Mouse (Mus musculus) CH12F3 (cell line): Measurements from ENCODE around the gene Arhgdib.

Experiments
- in situ Hi-C: fragments of 300-500 bp; cut with MboI; formaldehyde crosslinking; loops from 2 replicates; pipeline ENCODE4 v1.14.3; 2020; ENCODE audit warnings: low sequenced_read_pairs

Gene Arhgdib

DNA sequence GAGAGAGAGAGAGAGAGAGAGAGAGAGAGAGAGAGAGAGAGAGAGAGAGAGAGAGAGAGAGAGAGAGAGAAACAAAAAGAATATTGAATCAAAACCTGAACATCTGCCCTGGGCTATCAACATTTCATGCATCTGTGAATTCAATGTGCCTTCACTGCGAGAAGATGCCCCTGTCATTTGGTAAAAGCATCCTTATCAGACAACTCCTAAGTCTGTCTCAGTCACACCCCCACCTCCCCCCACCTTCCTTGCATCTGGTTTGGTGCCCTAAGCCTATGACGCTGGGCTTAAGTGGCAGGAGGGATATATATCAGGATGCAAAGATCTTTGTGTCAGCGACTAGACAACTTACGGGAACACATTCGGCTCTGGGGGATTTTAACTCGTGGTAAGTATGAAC is 12.5 kb upstream of the Arhgdib start:
- in situ Hi-C loops: no loop called here

DNA sequence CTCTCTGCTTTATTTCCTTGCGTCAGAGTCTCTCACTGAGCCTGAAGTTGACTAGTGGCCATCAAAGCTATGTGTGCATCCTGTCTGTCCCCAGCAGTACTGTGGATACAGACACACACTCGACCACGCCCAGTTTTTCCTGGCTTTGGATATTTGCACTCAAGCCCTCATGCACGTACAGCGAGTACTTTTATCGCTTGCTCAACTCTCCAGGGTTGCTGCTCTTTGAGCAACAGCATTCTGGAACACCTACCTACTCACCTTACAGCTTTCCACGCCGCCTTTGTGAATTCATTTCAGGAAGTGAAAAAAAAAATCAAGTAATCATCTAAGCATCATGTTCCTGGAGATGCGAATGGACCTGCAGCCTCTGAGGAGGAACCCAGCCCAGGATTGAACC is 11.2 kb upstream of the Arhgdib start:
- in situ Hi-C loops: no loop called here

DNA sequence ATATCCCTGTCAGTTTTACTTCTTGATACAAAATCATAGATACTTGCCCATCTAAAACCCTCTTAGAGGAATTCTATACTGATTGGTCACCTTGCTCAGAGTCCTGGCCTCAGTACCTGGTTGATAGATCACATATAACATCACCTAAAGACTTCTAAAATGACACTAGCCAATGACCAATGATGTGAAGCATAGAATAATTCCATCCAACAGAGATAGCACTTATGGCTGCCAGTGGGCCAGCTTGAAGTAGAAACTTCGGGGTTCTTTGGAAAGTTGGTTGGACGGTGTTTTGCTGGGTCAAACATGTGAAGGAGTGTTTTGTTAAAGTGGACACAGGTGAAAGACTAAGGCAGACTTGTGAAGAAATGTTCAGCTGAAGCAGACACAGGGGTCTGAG is 8.5 kb upstream of the Arhgdib start:
- in situ Hi-C loops: no loop called here

DNA sequence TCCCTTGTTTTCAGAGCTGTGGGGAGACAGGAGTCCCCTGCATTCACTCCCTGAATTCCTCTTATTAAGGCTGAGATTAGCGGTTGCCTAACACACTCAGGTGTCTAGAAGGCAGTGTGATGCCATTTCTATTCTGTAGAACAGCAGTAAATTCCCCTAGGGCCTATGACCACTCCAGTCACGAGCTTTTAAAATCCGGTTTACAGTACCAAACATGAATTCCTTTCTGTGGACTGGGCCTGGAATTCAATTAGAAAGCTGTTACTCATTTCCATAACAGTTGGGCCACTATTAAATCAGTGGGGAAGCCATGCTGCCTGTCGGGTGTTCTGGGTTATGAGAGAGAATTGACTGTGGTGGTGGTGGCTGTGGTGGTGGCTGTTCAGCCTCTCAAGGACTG is 6.0 kb upstream of the Arhgdib start:
- in situ Hi-C loops: no loop called here

DNA sequence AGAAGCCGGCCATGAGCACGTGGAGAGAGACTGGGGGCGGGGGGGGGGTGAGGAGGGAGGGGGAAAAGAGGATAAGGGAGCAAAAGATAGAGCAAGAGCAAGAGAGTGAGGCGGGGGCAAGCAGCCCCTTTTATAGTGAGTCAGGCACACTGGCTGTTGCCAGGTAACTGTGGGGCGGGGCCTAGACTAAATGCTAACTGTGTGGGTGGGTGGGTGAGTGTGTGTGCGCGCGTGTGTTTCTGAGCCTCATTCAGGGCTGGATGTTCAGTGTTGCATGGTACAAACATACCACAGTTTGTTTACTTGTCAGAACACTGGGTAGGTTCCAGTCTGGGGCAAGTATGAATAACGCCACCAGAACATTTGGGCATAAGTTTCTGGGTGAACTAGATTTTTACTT is 5.2 kb upstream of the Arhgdib start:
- in situ Hi-C loops: no loop called here

DNA sequence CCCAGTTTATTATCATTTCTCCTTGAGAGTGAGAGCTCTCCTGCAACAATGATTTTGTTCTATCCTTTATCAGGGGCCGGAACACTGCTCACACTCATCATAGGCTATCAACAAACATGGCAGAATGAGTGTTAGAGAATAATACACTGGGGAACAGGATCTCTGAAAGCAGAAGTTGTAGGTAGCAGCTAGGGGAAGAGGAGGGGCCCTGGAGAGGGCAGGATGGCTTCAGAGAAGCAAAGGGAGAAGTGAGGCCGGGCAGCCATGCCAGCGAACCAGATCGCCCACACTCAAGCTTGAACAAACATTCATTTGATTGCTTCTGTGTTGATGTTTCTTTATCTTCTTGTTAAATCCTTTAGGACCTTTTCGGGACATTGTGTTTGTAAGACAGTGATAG is 4.5 kb upstream of the Arhgdib start:
- in situ Hi-C loops: no loop called here

DNA sequence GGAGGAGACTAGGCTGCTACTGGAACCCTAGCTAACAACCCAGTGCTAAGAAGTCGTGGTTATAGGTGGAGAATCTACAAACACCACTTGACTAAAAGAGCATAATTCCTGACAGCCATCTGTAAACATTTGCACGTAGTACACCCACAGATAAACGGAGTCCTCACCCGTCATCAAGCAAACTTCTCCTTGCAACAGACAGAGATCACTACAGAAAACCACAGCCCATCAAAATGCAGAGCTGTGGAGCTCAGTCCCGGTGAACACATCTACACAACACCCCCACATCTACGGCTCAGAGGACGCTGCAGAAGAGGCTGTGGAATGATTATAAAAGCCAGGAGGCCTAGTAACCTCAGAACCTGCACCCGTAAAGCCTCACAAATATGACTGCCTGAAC is 2.8 kb upstream of the Arhgdib start:
- in situ Hi-C loops: no loop called here

DNA sequence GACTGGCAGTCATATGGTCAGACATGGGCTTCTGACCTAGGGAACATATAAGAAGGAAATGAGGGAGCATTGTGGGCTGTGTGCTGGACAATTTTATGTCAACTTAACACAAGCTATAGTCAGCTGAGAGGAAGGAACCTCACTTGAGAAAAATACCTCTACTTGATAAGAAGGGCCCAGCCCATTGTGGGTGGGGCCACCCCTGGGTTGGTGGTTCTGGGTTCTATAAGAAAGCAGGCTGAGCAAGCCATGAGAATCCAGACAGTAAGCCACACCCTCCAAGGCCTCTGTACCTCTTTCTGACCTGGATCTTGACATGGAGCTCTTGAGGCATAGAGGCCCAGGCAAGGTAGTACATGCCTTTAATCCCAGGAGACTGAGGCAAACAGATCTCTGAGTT is 1.7 kb upstream of the Arhgdib start:
- in situ Hi-C loops: no loop called here

DNA sequence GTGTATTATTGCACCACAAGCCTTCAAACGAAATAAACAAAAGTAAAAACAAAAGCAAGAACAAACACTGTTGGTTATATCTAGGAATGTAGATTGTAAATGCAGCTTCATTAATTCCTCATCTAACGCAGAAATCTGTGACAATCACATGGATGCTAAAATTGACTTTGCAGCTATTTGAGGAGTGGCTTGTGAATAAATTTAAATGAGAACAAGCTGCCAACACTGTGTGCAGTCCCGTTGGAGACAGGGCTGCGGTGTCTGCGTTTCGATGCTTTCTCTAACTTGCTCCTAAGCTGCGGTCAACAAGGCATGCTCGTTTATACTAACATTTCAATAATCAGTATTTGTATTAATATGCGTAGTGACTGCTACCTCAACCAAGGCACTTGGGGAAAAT is 581 bp upstream of the Arhgdib start:
- in situ Hi-C loops: no loop called here

DNA sequence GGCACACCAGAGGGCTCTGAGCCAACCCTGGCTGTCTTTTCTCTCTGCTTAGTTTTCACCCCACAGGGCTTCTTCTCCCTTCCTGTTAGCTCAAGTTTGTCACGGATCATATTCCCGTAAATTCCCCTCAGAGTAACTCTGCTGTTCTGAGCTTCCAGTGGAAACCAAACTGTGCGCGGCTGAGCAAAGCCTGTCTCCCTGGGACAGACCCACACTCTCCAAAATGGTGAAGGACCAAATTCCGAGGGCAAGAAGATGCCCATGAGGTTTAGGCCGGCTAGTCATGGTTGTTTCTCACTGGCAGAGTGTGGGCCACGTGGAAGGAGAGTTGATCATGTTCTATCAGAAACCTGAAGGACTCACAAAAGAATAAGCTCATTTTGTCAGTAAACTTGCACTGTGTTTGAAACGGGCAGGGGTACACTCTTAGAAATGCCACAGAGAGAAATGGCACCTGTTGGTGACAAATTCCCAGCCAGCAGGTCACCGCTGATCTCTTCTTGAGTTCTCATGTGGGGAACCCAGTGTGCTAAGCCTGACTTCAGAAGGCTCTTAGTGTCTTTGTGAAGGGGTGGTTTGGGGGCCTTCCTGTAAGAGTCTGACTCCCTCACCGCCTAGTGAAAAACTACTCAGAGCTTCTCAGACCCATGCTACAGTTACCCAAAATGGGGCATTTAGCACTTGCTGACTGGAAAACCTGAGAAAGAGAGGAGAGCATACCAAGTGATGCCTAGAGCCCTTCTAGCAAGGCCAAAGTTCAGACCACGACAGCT is 1.3 kb downstream of the Arhgdib start:
- in situ Hi-C loops: no loop called here

DNA sequence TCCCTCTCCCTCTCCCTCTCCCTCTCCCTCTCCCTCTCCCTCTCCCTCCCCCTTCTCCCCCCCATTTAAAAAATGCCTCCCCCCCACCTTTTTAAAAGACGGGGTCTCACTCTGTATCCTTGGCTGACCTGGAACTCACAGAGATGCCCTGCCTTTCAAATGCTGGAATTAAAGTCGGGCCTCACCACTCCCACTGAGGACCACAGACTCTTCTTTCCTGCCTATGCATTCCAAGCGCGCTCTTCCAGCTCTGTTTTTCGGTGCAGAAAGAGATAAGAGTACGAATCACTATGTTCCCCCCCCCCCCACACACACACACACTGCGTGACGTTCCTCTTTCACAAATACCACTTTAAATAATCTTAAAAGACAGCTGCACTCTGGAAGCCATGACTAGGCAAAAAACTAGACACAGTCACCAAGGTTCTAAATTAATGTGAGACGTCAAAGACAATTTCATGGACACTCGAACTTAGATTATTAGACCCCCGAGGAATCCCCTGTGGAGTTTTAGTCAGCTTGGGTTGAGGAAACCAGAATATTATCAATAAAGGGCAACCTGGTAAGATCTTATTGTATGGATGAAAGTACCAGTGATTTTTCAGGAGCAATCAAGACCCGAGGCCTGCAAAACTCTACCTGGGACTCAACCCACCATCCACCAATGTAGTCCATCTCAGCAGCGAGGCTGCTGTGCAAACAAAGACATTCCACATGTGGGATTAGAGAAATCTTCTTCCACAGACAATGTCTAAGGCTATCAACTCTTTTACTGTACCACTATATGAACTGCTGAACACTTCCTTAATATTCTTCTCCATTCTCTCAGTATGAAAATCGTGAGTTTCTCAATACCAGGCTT is 2.1 kb downstream of the Arhgdib start:
- in situ Hi-C loops: no loop called here

DNA sequence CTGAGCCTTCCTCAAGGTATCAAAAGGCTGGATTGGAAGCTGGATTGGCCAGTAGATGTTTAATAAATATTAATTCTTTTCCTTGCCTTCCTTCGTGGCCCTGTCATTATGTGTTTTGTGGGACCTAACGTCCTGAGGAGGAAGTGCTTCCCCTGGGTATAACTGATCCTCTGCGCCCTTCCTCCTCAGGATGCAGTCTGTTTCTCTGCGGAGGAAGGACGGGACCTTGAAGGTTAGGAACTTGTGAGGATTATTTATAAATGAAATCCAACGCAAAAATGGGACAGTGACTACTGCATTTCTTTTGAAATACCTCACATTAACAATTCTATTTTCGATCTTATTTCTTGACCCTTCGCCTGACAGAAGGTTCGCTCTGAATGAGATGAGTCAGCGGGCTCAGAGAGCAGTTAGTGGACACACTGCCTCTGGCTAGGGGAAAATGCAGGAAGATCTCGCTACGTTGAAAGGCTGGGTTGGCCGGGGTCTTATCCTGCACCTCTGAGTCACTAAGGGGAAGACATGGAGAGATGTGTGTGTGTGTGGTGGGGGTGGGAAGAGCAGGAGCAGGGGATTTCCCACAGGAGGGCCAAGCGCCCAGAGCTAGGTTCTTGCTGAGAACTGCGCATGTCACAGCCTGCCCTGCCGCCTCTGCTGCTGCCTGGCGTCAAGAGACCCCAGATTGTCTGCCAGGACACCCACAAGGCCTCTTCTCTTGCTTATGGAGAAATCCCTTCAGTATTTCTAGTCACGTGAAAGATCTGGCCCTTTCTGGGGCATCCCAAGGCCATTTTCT is 3.2 kb downstream of the Arhgdib start:
- in situ Hi-C loops: no loop called here

DNA sequence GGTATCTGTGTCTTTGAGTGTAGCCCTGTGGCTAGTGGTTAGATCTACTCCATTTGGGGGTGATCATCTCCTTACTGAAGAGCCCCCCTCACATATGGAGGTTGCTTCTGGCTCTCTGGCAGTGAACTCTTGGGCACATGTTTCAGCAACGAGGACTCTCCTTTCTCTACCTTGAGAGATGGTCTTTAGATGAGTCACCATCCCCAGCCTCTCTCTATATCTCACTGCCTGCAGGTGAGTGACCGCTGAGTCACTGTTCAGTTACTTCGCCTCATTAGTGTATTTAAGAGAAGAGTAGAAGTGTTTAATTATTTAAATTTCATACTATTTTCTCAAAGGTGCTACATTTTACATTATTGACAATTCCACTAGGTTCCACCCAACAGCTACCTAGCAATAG is 4.6 kb downstream of the Arhgdib start:
- in situ Hi-C loops: no loop called here

DNA sequence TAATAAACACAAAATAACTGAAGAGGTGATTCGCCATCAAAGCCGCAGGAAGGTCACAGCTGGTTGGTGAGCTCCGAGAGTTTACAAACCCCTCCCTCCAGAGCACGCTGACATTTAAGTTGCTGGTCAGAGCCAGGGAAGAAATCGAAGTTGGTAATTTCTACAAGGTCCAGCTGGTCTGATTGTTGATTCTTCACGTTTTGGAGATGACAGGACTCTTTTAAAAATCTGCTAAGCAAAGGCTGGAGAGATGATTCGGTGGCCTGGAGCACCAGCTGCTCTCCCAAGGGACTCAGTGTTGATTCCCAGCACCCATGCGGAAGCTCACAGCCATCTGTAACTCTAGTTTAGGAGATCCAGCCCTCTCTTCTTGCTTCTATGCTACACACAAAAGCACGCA is 5.3 kb downstream of the Arhgdib start:
- in situ Hi-C loops: no loop called here

DNA sequence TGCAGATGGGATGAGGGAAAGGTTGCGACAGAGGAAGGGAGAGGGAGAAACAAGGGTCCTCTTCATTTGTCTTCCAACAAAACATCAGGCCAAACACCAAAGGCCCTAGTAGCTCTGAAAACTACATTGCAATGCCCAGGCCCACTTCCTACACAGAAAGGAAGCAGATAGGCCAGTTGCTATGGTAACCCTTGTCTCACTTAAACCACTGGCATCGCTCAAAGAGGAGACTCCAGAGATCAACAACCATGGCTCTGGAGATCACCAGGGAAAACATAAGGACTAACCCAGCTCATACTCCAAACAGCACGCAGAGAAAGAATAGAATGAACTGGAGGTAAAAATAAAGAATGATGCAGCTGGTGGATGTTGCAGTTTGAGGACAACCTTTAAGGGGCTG is 6.5 kb downstream of the Arhgdib start:
- in situ Hi-C loops: no loop called here

DNA sequence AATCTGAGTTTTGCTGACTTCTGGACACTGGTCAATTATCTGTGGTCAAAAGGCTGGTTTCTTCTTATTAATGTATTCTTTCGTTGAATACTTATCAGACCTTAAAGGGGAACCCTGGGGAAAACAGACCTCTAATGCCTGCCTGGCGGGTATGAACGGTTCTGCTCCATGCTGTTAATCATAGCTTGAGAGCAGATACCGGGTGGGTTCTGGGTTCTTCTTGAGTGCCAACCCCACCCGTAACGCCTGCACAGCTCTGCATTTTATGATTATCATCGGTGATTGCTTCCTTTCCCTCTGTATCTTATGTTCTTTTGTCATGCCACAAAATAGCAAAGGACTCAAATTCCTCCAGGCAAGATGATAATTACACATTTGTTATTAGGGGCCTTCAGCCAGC is 7.6 kb downstream of the Arhgdib start:
- in situ Hi-C loops: no loop called here

DNA sequence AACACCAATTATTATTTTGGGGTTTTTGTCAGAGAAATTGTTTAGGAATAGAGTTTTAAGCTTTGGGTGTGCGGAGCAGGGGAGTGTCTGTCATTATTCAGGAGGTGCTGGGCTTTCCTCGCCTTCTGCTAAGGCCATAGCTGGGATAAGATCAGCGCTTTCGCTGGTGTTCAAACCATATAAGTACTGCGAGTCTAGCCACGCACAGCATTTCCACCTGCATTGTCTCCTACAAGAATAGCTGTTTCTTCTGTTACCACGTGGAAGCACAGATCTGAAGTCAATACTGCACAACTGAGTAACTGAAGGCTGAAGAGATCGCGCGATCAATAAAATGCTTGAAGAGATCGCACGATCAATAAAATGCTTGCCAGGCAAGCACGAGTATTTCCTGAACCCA is 10.5 kb downstream of the Arhgdib start:
- in situ Hi-C loops: no loop called here

DNA sequence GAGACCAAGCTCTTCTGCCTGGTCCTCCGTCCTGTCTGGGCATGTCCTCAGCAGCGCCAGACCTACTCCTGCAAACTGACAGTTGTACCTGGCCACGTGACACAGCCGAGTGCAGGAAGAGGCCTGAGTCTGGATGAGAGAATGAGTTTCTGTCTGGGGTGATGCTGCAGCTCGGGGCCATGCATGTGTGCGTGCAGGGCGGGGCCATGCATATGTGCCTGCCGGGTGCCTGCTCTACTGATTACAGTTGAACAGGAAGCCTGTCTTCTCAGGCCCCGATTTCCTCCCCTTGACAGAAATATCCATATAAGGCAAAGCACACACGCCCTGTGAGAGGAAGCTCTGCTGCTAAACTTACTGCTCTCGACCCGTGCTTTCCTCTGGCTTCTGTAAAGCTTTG is 11.0 kb downstream of the Arhgdib start:
- in situ Hi-C loops: no loop called here

DNA sequence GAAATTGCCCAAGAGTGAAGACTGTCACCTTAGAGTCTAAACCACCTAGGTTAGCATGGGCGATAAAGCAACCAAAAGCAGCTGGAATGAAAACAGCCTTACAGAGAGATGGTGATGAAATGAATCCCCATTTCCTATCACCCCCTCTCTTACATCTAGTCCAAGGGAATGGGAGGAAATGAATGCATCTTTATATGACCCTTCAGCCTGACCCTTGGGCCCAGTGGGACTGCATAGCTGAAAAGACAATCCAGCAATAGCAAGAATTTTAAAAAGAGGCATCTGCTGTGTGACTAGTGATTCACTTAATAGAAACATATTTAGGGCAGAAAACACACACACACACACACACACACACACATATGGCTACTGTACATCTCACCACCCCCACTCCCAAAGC is 14.1 kb downstream of the Arhgdib start:
- in situ Hi-C loops: no loop called here

DNA sequence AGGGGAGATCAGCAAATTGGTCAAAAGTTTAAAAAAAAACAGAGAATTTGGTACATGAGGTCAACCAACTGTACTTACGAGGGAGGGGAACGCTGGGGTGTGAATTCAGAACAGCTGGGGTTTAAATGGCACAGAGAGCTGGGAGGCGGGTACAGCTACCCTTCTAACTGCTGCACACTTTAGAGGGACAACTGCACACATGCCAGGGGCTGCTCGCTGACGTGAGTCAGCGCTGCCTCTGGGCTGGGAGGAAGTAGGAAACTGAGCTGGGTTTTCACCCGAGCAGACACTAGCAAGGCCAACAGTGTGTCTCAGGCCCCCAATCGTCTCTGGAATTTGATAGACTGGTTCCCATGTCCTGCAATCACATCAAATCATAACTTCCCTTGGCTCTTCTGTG is 16.6 kb downstream of the Arhgdib start:
- in situ Hi-C loops: no loop called here

DNA sequence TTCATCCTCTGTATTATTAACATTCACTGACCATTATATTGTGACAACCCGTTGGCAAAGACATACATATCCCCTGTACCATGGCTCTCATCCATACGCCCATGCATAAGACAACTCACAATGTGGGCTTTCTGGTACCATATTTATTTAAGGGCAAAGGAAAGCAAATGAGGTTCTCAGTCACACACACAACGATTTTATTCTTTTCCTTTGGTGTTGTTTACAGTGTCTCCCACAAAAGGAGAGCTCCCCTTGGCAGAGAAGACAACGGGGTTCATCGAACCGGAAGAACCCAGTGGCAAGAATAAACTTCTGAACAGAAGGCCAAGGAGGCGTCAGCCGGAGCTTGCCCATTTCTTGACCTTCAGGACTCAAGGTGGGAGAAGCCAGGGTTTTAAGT is 18.2 kb downstream of the Arhgdib start, which contains the start of gene Pde6h:
Pde6h (plus strand) TSS at position 301 of the 400 bp plus-strand sequence.
- in situ Hi-C loops: no loop called here

DNA sequence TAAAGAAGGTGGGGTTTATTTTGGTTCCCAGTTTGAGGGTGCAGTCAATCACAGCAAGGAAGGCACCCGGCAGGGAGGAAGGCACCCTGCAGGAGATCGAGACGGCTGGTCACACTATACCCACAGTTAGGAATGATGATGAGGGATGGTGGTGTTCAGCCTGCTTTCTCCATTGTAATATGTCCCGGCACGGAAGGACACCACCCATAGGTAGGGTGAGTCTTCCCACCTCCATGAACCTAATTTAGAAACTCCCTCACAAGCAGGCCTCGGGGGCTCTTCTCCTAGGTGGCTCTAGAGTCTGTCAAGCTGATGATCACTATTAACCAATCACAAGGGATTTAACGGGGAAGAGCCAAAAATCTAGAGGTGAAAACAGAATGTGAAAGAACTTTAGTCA is 18.8 kb downstream of the Arhgdib start:
- in situ Hi-C loops: no loop called here
